Mouse (Mus musculus) forebrain, embryonic 15.5 days (tissue): Measurements from ENCODE around the gene Pla2g15. TPM values are rescaled to one million over a fixed set of nuclear protein-coding genes. Genes with fewer than 3 reads are reported as not detected.

Source experiments
- ATAC-seq: fragments of 200-750 bp; cut with Nextera tagmentation; replicated peaks from 2 replicates; pipeline ENCODE4 v1.8.0; 2017; ENCODE audit warnings: mild to moderate bottlenecking, moderate TSS enrichment, moderate library complexity
- H3K27ac ChIP-seq: fragments of 300-500 bp; sonication (generic); replicated peaks from 2 replicates; pipeline ENCODE4 v1.5.1; 2015; ENCODE audit warnings: mild to moderate bottlenecking, inconsistent platforms
- H3K27me3 ChIP-seq: fragments of 300-500 bp; sonication (generic); 2 replicates; pipeline ENCODE4 v1.6.1; 2015; ENCODE audit warnings: inconsistent platforms
- H3K36me3 ChIP-seq: fragments of 300-500 bp; sonication (generic); 2 replicates; pipeline ENCODE4 v1.6.1; 2015; ENCODE audit warnings: mild to moderate bottlenecking, inconsistent platforms
- H3K4me1 ChIP-seq: fragments of 300-500 bp; sonication (generic); 2 replicates; pipeline ENCODE4 v1.6.1; 2015; ENCODE audit warnings: inconsistent platforms
- H3K4me2 ChIP-seq: fragments of 300-500 bp; sonication (generic); replicated peaks from 2 replicates; pipeline ENCODE4 v1.6.1; 2015; ENCODE audit warnings: mild to moderate bottlenecking, inconsistent platforms
- H3K4me3 ChIP-seq: fragments of 300-500 bp; sonication (generic); 2 replicates; pipeline ENCODE4 v1.5.1; 2015; ENCODE audit warnings: mild to moderate bottlenecking, inconsistent platforms
- H3K9ac ChIP-seq: fragments of 300-500 bp; sonication (generic); replicated peaks from 2 replicates; pipeline ENCODE4 v1.6.1; 2015; ENCODE audit warnings: mild to moderate bottlenecking, inconsistent platforms
- H3K9me3 ChIP-seq: fragments of 300-500 bp; sonication (generic); 2 replicates; pipeline ENCODE4 v1.6.1; 2016; ENCODE audit warnings: inconsistent platforms
- WGBS: fragments of 180-500 bp; shearing (Covaris S2); methylation state at CpG from one replicate; pipeline ENCODE4 v1.1.7; 2015; ENCODE audit warnings: mixed read lengths; 5-methylcytosine and 5-hydroxymethylcytosine counted together
- polyA plus RNA-seq: library from polyadenylated mRNA; unstranded; fragments of >200 nt; fragmentation: Nextera tagmentation; extraction: Ambion mirVana; gene quantifications from 2 replicates; pipeline ENCODE4 v1.2.1, GENCODE M21; 2015

Gene Pla2g15
- polyA plus RNA-seq, 1 experiment from 2014 or later, result 20.1 TPM

DNA sequence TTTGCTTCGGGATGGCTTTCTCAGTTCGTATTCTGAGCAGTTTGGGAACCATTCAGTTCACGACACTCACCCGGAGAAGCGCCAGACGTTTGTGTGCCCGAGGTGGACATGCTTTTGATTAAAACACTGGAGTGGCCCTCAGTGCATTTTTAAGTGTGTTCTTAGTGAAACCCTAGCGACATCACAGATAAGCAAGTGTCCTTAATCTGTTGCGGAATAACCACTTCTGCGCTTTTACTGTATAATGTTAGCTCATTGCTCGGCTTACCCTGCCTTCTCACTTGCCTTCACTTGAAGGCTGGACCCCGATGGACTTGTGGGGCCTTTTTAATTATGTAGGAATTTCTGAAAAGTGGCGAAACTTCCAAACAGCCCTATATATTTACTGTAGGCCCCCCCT, 61.2 kb downstream of the Pla2g15 start:
- H3K4me2 ChIP-seq, result peak overlapping the region; percentile 53
- 5% methylated on average over 13 of the region's 13 CpGs for WGBS
- peak overlapping the region; percentile 96 for H3K27ac ChIP-seq
- ATAC-seq, result no peak
- H3K4me3 ChIP-seq, result peak overlapping the region; percentile 98
- H3K4me1 ChIP-seq, result peaks cover 17% of the 10 kb centered on the region
- peak overlapping the region; percentile 87 for H3K9ac ChIP-seq
- no peaks in the 10 kb centered on the region for H3K9me3 ChIP-seq
- H3K36me3 ChIP-seq, result peaks cover 15% of the 10 kb centered on the region
- no peaks in the 10 kb centered on the region for H3K27me3 ChIP-seq

DNA sequence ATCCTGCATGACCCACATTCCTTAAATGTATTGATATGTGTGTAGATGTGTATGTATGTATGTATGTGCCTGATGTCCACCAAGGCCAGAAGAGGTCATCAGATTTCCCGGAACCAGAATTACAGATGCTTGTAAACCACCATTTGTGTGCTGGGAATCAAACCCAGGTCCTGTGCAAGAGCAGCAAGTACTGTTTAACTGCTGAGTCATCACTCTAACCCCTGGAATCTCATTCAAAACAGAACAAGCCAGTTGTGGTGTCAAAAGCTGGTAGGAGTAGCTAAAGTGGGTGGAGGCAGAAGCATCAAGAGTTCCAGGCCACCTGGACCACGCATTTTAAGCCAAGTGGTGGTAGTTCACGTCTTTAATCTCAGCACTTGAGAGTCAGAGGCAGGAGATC, 63.8 kb downstream of the Pla2g15 start:
- 93% methylated on average over 3 of the region's 3 CpGs for WGBS
- Histone ChIP-seq H3K9ac (no peak overlapping the region), H3K4me1 (peaks cover 17% of the 10 kb centered on the region), H3K4me2 (no peak overlapping the region), H3K27me3 (no peaks in the 10 kb centered on the region), H3K36me3 (peaks cover 23% of the 10 kb centered on the region), H3K9me3 (no peaks in the 10 kb centered on the region), H3K27ac (no peak overlapping the region), H3K4me3 (no peak overlapping the region)
- ATAC-seq, result no peak

Other genes with a start within 250 kb of the Pla2g15 start
- 11.3 and 12.0 TPM in 2 replicates for gene Pskh1, start 250.0 kb upstream of the Pla2g15 start, polyA plus RNA-seq
- 2.0 and 2.2 TPM in 2 replicates for gene Ctrl, start 216.5 kb upstream of the Pla2g15 start, polyA plus RNA-seq
- 36.3 and 39.7 TPM in 2 replicates for gene Psmb10, start 212.0 kb upstream of the Pla2g15 start, polyA plus RNA-seq
- gene Lcat, start 207.0 kb upstream of the Pla2g15 start, polyA plus RNA-seq, result 0.41 and 0.50 TPM in 2 replicates
- 9.3 and 10.1 TPM in 2 replicates for gene Slc12a4, start 184.3 kb upstream of the Pla2g15 start, polyA plus RNA-seq
- gene Dpep3, start 171.0 kb upstream of the Pla2g15 start, polyA plus RNA-seq, result not detected in 2 replicates
- 24.1 and 26.3 TPM in 2 replicates for gene Dus2, start 159.1 kb upstream of the Pla2g15 start, polyA plus RNA-seq
- not detected in 2 replicates for gene Dpep2nb, start 144.4 kb upstream of the Pla2g15 start, polyA plus RNA-seq
- 22.4 and 23.0 TPM in 2 replicates for gene Ddx28, start 138.5 kb upstream of the Pla2g15 start, polyA plus RNA-seq
- gene Nfatc3, start 91.6 kb upstream of the Pla2g15 start, polyA plus RNA-seq, result 4.1 and 4.8 TPM in 2 replicates
- 0.06 and 0.23 TPM in 2 replicates for gene Esrp2, start 13.4 kb upstream of the Pla2g15 start, polyA plus RNA-seq
- gene Slc7a6, start 18.5 kb downstream of the Pla2g15 start, polyA plus RNA-seq, result 62.2 and 69.2 TPM in 2 replicates
- gene Slc7a6os, start 60.5 kb downstream of the Pla2g15 start, polyA plus RNA-seq, result 41.1 and 43.8 TPM in 2 replicates
- 50.5 and 52.9 TPM in 2 replicates for gene Prmt7, start 60.5 kb downstream of the Pla2g15 start, polyA plus RNA-seq
- 47.4 and 49.3 TPM in 2 replicates for gene Smpd3, start 187.6 kb downstream of the Pla2g15 start, polyA plus RNA-seq